Mouse (Mus musculus) megakaryocyte progenitor cell, adult 5-6 weeks (primary cell): ENCODE data around the gene Slc8a1. TPM values are rescaled to one million over a fixed set of nuclear protein-coding genes. Genes with fewer than 3 reads are reported as not detected.

Source experiments
- ATAC-seq: replicated peaks from 2 replicates; pipeline ENCODE4 v1.8.0; 2016; ENCODE audit warnings: mild to moderate bottlenecking, moderate TSS enrichment, inconsistent platforms; ENCODE audit not compliant: poor library complexity
- total RNA-seq, 2 experiments: library from RNA; stranded (forward) in 1 of 2; stranded (reverse) in 1 of 2; fragments of 157-497, 149-512 nt in 1 of 2; fragments of 200-1000 nt in 1 of 2; gene quantifications; 2 replicates each; pipeline versions ENCODE4 v1.2.3 to v1.2.4; 2015 to 2017

Gene Slc8a1
- total RNA-seq, 2 experiments from 2014 or later: 4.8 to 5.8 TPM

DNA sequence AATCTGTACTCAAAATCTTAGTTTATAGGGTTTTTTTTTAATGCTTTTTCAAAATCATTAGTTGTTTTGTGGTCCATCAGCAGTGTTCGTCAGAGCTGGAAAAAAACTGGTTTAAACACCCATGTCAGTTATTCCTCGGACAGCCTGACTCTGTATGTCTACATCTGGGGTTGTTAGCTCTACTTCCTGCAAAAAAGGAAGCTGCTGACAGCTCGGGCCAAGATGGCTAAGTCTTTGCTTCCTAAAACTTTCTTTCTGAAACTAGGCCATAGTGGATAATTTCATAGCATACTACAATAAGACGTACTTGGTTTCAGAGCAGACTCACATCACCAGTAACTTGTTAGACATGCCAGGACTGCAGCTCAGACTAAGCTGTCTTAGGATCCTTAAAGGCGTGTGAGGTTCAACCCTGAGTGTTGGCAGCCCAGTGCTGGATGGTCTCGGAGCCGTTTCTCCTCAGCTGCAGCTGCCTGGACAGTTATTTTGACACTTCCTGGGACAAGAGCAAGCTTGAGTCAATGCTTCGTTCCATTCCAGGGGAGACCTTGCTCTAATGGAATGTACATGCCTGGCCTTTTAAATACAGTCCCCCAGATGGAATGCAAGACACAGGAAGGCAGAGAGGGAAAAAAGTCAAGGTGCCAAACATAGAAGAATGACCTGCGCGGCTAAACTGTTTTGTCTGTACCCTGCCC is 158.3 kb downstream of the Slc8a1 start:
- peak; percentile 59 for ATAC-seq

GRCm38 (mm10) chr17:81576893-81577292 is 161.3 kb downstream of the Slc8a1 start:
- peak; percentile 35; the same call in 1 of the 2 replicates for ATAC-seq

DNA sequence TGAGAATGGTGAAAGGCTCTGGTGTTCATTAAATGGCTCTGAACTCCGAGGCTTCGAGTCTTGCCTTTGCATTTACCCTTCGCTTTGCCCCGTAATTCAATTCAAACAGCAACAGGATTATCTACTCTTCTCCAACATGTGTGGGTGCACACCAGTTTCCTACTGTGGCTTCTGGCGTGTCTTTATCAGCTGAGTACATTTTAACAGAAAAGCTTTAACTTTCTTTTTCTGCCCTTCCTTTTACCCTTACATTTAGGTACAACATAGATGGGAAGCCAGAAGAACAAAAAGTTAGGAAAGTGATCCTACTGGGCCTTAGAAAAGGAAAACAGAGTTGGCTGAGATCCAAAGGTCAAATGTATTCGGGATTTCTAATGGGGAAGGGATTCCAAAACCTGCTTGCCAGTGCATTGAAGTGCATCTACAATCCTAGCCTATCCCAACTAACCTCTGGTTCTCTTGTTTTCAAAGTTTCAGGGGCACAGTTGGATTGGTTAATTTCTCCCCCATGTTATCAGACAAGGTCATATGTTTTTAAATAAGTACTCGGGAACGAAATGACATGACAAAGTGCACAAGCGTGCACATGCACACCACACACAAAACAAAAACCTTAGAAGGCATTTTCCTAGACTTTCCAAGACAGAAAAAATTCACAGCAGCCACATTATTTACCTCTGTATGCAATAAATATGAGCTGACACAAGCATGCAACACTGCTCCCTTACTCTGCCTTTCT is 172.4 kb downstream of the Slc8a1 start:
- peak; percentile 85 for ATAC-seq

DNA sequence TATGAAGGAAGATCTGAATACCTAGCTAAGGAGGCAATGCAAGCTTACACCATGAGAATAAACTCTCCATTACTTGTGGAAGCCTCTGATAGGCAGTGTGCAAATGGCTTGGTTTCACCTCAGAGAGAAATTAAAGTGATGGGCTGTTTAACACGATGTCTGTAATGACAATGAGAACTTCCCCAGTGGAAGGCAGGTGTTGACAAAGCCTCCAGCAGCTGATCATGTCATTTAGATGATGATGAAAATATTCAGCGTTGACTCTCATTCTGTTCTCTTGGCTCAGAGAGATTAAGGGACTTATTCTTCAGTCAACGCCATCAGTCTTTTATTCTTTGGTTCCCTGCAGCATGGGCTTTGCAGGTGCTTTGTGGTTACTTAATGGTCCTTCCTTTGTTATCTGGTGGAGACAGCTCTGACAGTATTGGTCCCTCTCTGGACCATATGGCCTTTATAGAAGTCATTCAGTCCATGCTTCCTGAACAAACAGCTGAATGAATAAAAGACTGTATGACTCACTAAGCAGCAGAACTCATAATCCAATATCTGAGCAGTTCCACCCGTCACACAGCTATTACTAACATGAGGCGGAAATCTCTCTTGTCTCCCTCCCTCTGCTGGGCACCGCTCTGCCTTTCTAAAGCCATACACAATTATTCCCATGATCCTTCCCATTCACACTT is 184.0 kb downstream of the Slc8a1 start:
- peak; percentile 69 for ATAC-seq

- peak; percentile 83 for ATAC-seq
These were observed 186.1 kb downstream of the Slc8a1 start for GRCm38 (mm10) chr17:81551856-81552635.

DNA sequence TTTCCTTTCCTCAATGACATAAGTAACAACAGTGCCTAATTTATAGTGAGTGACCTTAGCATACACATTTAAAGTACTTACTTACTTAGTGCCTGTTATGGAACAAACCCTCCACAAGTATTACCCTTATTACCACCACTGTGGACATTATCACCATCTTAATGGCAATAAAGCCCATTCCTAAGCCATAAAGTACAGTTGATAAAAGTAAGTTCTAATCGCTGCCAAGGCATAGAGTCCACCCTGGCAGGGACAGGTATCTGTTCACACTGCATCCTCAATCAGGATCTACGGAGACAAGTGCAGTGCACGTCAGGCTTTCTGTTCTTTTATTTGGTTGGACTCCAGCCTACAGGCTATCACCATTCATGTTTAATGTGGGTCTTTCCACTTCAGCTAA is 187.3 kb downstream of the Slc8a1 start:
- no peak for ATAC-seq

DNA sequence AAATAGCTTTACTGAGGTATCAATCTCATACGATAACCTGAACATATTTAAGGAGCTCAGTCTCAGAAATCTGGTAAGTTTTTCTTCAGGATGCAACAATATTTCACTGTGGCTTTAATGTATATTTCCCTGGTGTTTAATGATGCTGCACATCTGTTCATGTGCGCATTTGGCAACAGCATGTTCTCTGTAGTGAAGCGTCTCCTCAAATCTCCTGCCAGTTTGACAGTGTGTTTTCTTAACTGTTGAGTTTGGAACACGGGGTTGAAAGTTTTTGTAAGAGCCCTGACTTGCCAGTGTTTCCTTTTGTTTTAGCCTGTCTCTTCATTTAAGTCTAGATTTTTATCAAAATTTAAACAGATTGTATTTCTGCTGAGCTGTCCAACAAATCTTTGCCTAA is 190.2 kb downstream of the Slc8a1 start:
- ATAC-seq: no peak

DNA sequence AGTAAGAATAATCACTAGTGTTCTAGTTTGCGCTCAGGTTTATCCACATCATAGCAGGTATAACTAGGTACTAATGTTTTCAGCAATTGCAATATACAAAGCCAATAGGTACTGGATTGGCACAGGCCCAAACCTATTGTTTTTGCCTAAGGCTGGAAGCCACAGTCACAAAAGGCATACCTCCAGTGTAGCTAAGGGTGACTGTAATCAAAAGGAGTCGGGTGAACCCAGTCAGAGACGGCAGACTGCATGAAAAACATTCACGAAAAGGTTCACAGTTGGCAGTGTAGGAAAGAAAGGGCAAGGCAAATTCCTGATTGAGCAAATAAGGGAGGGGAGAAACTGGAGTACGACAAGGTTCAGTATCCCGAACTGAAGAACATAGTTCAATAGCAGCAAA is 191.7 kb downstream of the Slc8a1 start:
- ATAC-seq: no peak

DNA sequence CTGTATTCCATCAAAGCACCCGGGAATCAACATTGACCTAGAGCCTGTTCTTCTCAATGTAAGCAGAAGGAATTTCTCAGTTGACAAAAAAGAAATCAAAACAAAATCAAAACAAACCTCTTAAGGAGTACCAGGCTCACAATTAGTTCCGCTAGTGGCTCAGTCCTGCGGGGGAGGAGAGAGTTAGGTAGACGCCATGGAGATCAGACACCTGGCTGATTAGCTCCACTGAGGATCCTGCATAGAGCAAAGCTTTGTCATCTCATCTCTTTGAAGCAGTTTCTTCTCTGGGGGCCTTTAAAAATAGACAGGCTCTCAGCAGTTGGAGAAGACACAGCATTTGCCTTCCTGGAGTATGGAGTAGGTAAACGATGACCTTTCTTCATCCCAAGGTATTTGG is 192.2 kb downstream of the Slc8a1 start:
- no peak for ATAC-seq

- no peak for ATAC-seq
These were observed 193.3 kb downstream of the Slc8a1 start for GRCm38 (mm10) chr17:81544926-81545325.

GRCm38 (mm10) chr17:81542313-81543185 is 195.6 kb downstream of the Slc8a1 start:
- no peak for ATAC-seq

- peak; percentile 73 for ATAC-seq
These were observed 199.7 kb downstream of the Slc8a1 start for GRCm38 (mm10) chr17:81538163-81539160.

- ATAC-seq: peak; percentile 82
These were observed 202.1 kb downstream of the Slc8a1 start for GRCm38 (mm10) chr17:81536093-81536492.

- ATAC-seq: no peak
These were observed 208.3 kb downstream of the Slc8a1 start for GRCm38 (mm10) chr17:81529849-81530248.

DNA sequence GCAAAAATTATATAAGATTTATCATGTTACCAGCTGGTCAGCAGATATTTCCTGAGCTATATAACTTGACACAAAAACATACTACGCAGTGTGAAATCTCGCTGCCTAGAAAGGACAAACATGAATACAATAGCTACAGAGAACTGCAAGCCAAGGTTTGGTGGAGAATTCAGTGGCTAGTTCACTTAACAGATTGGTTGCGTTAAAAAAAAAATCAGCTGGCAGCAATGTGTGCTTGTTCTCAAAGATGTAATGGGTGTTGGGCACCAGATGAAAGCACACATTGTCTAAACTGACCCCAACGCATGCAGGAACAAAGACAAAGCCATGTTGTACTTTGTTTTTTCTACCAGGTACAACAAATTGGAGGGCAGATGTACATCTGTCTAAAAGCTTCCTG is 209.2 kb downstream of the Slc8a1 start:
- ATAC-seq: no peak

GRCm38 (mm10) chr17:81526463-81526862 is 211.7 kb downstream of the Slc8a1 start:
- no peak for ATAC-seq

- ATAC-seq: peak; percentile 6; the same call in 1 of the 2 replicates
These were observed 213.4 kb downstream of the Slc8a1 start for GRCm38 (mm10) chr17:81524826-81525225.

- ATAC-seq: no peak
These were observed 214.2 kb downstream of the Slc8a1 start for GRCm38 (mm10) chr17:81523943-81524342.
